Mouse (Mus musculus) MN1 (cell line): ENCODE results near the gene Anks1.
A peak's percentile ranks its signal among the peaks of the same experiment; 100 is the strongest.
"Not testable (repeated sequence)": the region's sequence is repeated elsewhere in the genome, so short reads cannot be mapped to it uniquely, and the experiment has no call there.

Source experiments
- DNase-seq: peaks from one replicate; pipeline ENCODE4 v3.0.0-alpha.2; 2016; ENCODE audit warnings: low spot score

The Anks1 gene

GRCm38 (mm10) chr17:27966508-27967021 lies 57.5 kb downstream of the Anks1 start:
- no peak for DNase-seq

- no peak for DNase-seq
Observed at GRCm38 (mm10) chr17:27967529-27967928, 58.4 kb downstream of the Anks1 start.

- no peak for DNase-seq
Observed at GRCm38 (mm10) chr17:27968033-27968750, 59.1 kb downstream of the Anks1 start.

GRCm38 (mm10) chr17:27968903-27969302 lies 59.8 kb downstream of the Anks1 start:
- DNase-seq = no peak

GRCm38 (mm10) chr17:27969365-27969764 lies 60.3 kb downstream of the Anks1 start:
- no peak for DNase-seq

GRCm38 (mm10) chr17:27969896-27970295 lies 60.8 kb downstream of the Anks1 start:
- DNase-seq = no peak

GRCm38 (mm10) chr17:27970305-27970704 lies 61.2 kb downstream of the Anks1 start:
- DNase-seq = no peak

- DNase-seq = no peak
Observed at GRCm38 (mm10) chr17:27971496-27971895, 62.4 kb downstream of the Anks1 start.

- DNase-seq = no peak
Observed at GRCm38 (mm10) chr17:27973337-27973736, 64.2 kb downstream of the Anks1 start.

- peak; percentile 66 for DNase-seq
Observed at GRCm38 (mm10) chr17:27976266-27976665, 67.2 kb downstream of the Anks1 start.

- DNase-seq = no peak
Observed at GRCm38 (mm10) chr17:27977008-27977636, 68.0 kb downstream of the Anks1 start.

- DNase-seq = peak; percentile 26
Observed at GRCm38 (mm10) chr17:27980391-27980955, 71.4 kb downstream of the Anks1 start.

- DNase-seq = no peak
Observed at GRCm38 (mm10) chr17:27981451-27982069, 72.5 kb downstream of the Anks1 start.

- not testable (repeated sequence) for DNase-seq
Observed at GRCm38 (mm10) chr17:27982070-27982457, 73.0 kb downstream of the Anks1 start.

- DNase-seq = peak; percentile 29
Observed at GRCm38 (mm10) chr17:27982712-27983266, 73.7 kb downstream of the Anks1 start.

GRCm38 (mm10) chr17:27984421-27984820 lies 75.3 kb downstream of the Anks1 start:
- DNase-seq = no peak

GRCm38 (mm10) chr17:27986106-27986505 lies 77.0 kb downstream of the Anks1 start:
- DNase-seq = no peak

GRCm38 (mm10) chr17:27989807-27990542 lies 80.9 kb downstream of the Anks1 start:
- peak; percentile 82 for DNase-seq

GRCm38 (mm10) chr17:27994001-27994944 lies 85.2 kb downstream of the Anks1 start:
- DNase-seq = no peak

- DNase-seq = no peak
Observed at GRCm38 (mm10) chr17:27996320-27996719, 87.2 kb downstream of the Anks1 start.
